Mouse (Mus musculus): Measurements from ENCODE around the gene Rreb1.
A peak's percentile ranks its signal among the peaks of the same experiment; 100 is the strongest.

The Rreb1 gene

GRCm38 (mm10) chr13:37778147-37778593 lies at the start of gene Rreb1:
Gene Rreb1 (plus strand): TSS chr13:37778400.
- DNase-seq, result peak; percentile 22

GRCm38 (mm10) chr13:37728551-37728950 lies 49.6 kb upstream of the Rreb1 start:
- DNase-seq, result peak; percentile 42

GRCm38 (mm10) chr13:37731914-37732693 lies 46.1 kb upstream of the Rreb1 start:
- peak; percentile 82 for DNase-seq

- no peak for DNase-seq
Measured at GRCm38 (mm10) chr13:37734501-37734900, 43.7 kb upstream of the Rreb1 start.

- peak; percentile 70 for DNase-seq
Measured at GRCm38 (mm10) chr13:37740111-37740510, 38.1 kb upstream of the Rreb1 start.

GRCm38 (mm10) chr13:37740752-37741151 lies 37.4 kb upstream of the Rreb1 start:
- no peak for DNase-seq

- no peak for DNase-seq
Measured at GRCm38 (mm10) chr13:37742248-37742647, 36.0 kb upstream of the Rreb1 start.

- DNase-seq, result no peak
Measured at GRCm38 (mm10) chr13:37747504-37747903, 30.7 kb upstream of the Rreb1 start.

- DNase-seq, result no peak
Measured at GRCm38 (mm10) chr13:37749485-37749884, 28.7 kb upstream of the Rreb1 start.

GRCm38 (mm10) chr13:37751154-37751950 lies 26.8 kb upstream of the Rreb1 start:
- DNase-seq, result no peak

GRCm38 (mm10) chr13:37759341-37760012 lies 18.7 kb upstream of the Rreb1 start:
- no peak for DNase-seq

- no peak for DNase-seq
Measured at GRCm38 (mm10) chr13:37760013-37760342, 18.2 kb upstream of the Rreb1 start.

- DNase-seq, result no peak
Measured at GRCm38 (mm10) chr13:37760373-37760772, 17.8 kb upstream of the Rreb1 start.

GRCm38 (mm10) chr13:37760957-37761941 lies 17.0 kb upstream of the Rreb1 start:
- peak; percentile 63 for DNase-seq

GRCm38 (mm10) chr13:37763800-37764407 lies 14.3 kb upstream of the Rreb1 start:
- DNase-seq, result no peak

- no peak for DNase-seq
Measured at GRCm38 (mm10) chr13:37769777-37770176, 8.4 kb upstream of the Rreb1 start.

GRCm38 (mm10) chr13:37773476-37773875 lies 4.7 kb upstream of the Rreb1 start:
- DNase-seq, result no peak

- DNase-seq, result no peak
Measured at GRCm38 (mm10) chr13:37776675-37777074, 1.5 kb upstream of the Rreb1 start.

- DNase-seq, result peak; percentile 8
Measured at GRCm38 (mm10) chr13:37777351-37778146, 651 bp upstream of the Rreb1 start.

- DNase-seq, result peak; percentile 25
Measured at GRCm38 (mm10) chr13:37778594-37779231, 513 bp downstream of the Rreb1 start.

Data from kidney, adult 11 months (tissue).